Mouse (Mus musculus) erythroblast, embryonic 14.5 days (primary cell): ENCODE data around the gene Zfand3.

Experiments used
- GATA1 ChIP-seq: IDR thresholded peaks from 2 replicates; pipeline ENCODE4 v1.6.1; 2012; ENCODE audit warnings: low read length, inconsistent platforms, mixed read lengths
- TAL1 ChIP-seq: IDR thresholded peaks from 3 replicates; pipeline ENCODE4 v1.6.1; 2012; ENCODE audit warnings: low read length, inconsistent platforms, mixed read lengths

GRCm38 (mm10) chr17:30236611-30237010 is 232.1 kb downstream of the Zfand3 start:
- TF ChIP-seq GATA1 (no peak), TAL1 (no peak)
